Mouse (Mus musculus) midbrain, embryonic 16.5 days (tissue): ENCODE data around the gene Plcb1. TPM values are rescaled to one million over a fixed set of nuclear protein-coding genes. Genes with fewer than 3 reads are reported as not detected.
A peak's percentile ranks its signal among the peaks of the same experiment; 100 is the strongest.

ENCODE experiments used
- ATAC-seq: fragments of 200-750 bp; cut with Nextera tagmentation; 2 replicates; pipeline ENCODE4 v1.8.0; 2017; ENCODE audit warnings: moderate TSS enrichment
- H3K27ac ChIP-seq: fragments of 300-500 bp; sonication (generic); 2 replicates; pipeline ENCODE4 v1.5.1; 2014; ENCODE audit warnings: mild to moderate bottlenecking, low read length, mixed read lengths
- H3K27me3 ChIP-seq: fragments of 300-500 bp; sonication (generic); 2 replicates; pipeline ENCODE4 v1.6.1; 2014; ENCODE audit warnings: low read depth, low read length, mixed read lengths; ENCODE audit not compliant: control insufficient read depth, insufficient read depth
- H3K36me3 ChIP-seq: fragments of 300-500 bp; sonication (generic); 2 replicates; pipeline ENCODE4 v1.6.1; 2014; ENCODE audit warnings: mild to moderate bottlenecking, low read length, moderate library complexity, mixed read lengths; ENCODE audit not compliant: control insufficient read depth, insufficient read depth
- H3K4me1 ChIP-seq: fragments of 300-500 bp; sonication (generic); 2 replicates; pipeline ENCODE4 v1.6.1; 2014; ENCODE audit warnings: mild to moderate bottlenecking, low read length, mixed read lengths; ENCODE audit not compliant: control insufficient read depth, insufficient read depth
- H3K4me2 ChIP-seq: fragments of 300-500 bp; sonication (generic); 2 replicates; pipeline ENCODE4 v1.6.1; 2014; ENCODE audit warnings: mild to moderate bottlenecking, low read length, mixed read lengths
- H3K4me3 ChIP-seq: fragments of 300-500 bp; sonication (generic); 2 replicates; pipeline ENCODE4 v1.5.1; 2014; ENCODE audit warnings: low read depth, mild to moderate bottlenecking, low read length, moderate library complexity, mixed read lengths
- H3K9ac ChIP-seq: fragments of 300-500 bp; sonication (generic); 2 replicates; pipeline ENCODE4 v1.6.1; 2014; ENCODE audit warnings: low read depth, low read length, mixed read lengths
- H3K9me3 ChIP-seq: fragments of 300-500 bp; sonication (generic); replicated peaks from 2 replicates; pipeline ENCODE4 v1.6.1; 2014; ENCODE audit warnings: mild to moderate bottlenecking, low read length, mixed read lengths; ENCODE audit not compliant: control insufficient read depth, poor library complexity, severe bottlenecking
- WGBS: fragments of 180-500 bp; shearing (Covaris S2); extraction: QIAGEN DNeasy Blood & Tissue Kit; methylation state at CpG from one replicate; pipeline ENCODE4 v1.1.7; 2014; 5-methylcytosine and 5-hydroxymethylcytosine counted together
- polyA plus RNA-seq: library from polyadenylated mRNA; unstranded; fragments of >200 nt; fragmentation: Nextera tagmentation; extraction: Ambion mirVana; gene quantifications from 2 replicates; pipeline ENCODE4 v1.2.1, GENCODE M21; 2015

Plcb1 gene
- polyA plus RNA-seq, 1 experiment from 2014 or later: 35.9 TPM

GRCm38 (mm10) chr2:134914091-134914550, 128.3 kb downstream of the Plcb1 start:
- Histone ChIP-seq H3K9ac (no peak overlapping the region), H3K9me3 (no peaks in the 10 kb centered on the region), H3K4me1 (peaks cover 3% of the 10 kb centered on the region; the same call in 1 of the 2 replicates), H3K36me3 (no peaks in the 10 kb centered on the region), H3K4me3 (no peak overlapping the region), H3K27me3 (no peaks in the 10 kb centered on the region), H3K4me2 (no peak overlapping the region), H3K27ac (no peak overlapping the region)
- ATAC-seq: peak; percentile 25; the same call in 1 of the 2 replicates
- 75% methylated on average over 2 of the region's 2 CpGs for WGBS

DNA sequence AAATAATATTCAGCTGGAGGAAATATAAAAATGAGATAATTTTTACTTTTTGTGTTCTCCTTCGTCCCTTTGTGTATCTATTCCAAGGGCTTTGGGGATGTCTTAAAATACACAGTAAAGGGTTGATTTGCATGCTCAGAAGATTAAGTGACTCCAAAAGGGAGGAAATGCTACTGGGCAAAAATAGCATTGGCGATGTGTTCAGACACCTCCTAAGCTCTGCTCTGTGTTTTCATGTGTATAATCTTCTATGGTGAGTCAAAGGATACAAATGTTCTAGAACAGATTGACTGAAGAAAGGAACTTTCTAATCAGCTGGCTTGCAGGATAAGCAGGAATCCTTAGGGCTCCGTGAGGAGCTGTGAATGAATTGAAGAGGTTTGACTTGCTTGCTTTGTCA, 129.2 kb downstream of the Plcb1 start:
- H3K9me3 ChIP-seq: no peaks in the 10 kb centered on the region
- no peak overlapping the region for H3K4me3 ChIP-seq
- H3K27ac ChIP-seq: no peak overlapping the region
- no peak overlapping the region for H3K4me2 ChIP-seq
- H3K36me3 ChIP-seq: no peaks in the 10 kb centered on the region
- no peak for ATAC-seq
- no peak overlapping the region for H3K9ac ChIP-seq
- 67% methylated on average over 3 of the region's 3 CpGs for WGBS
- peaks cover 3% of the 10 kb centered on the region; the same call in 1 of the 2 replicates for H3K4me1 ChIP-seq
- H3K27me3 ChIP-seq: no peaks in the 10 kb centered on the region

- WGBS: 87% methylated on average over 9 of the region's 9 CpGs
- H3K36me3 ChIP-seq: no peaks in the 10 kb centered on the region
- H3K4me2 ChIP-seq: no peak overlapping the region
- no peak for ATAC-seq
- no peak overlapping the region for H3K27ac ChIP-seq
- no peaks in the 10 kb centered on the region for H3K9me3 ChIP-seq
- H3K4me3 ChIP-seq: no peak overlapping the region
- H3K27me3 ChIP-seq: no peaks in the 10 kb centered on the region
- no peaks in the 10 kb centered on the region for H3K4me1 ChIP-seq
- no peak overlapping the region for H3K9ac ChIP-seq
Observed at GRCm38 (mm10) chr2:134920611-134921280, 134.9 kb downstream of the Plcb1 start.

- H3K27ac ChIP-seq: no peak overlapping the region
- H3K4me1 ChIP-seq: no peaks in the 10 kb centered on the region
- WGBS: 68% methylated on average over 10 of the region's 10 CpGs
- H3K4me3 ChIP-seq: no peak overlapping the region
- no peaks in the 10 kb centered on the region for H3K9me3 ChIP-seq
- no peak overlapping the region for H3K9ac ChIP-seq
- no peaks in the 10 kb centered on the region for H3K36me3 ChIP-seq
- ATAC-seq: no peak
- no peak overlapping the region for H3K4me2 ChIP-seq
- H3K27me3 ChIP-seq: no peaks in the 10 kb centered on the region
Observed at GRCm38 (mm10) chr2:134922636-134923375, 136.9 kb downstream of the Plcb1 start.

DNA sequence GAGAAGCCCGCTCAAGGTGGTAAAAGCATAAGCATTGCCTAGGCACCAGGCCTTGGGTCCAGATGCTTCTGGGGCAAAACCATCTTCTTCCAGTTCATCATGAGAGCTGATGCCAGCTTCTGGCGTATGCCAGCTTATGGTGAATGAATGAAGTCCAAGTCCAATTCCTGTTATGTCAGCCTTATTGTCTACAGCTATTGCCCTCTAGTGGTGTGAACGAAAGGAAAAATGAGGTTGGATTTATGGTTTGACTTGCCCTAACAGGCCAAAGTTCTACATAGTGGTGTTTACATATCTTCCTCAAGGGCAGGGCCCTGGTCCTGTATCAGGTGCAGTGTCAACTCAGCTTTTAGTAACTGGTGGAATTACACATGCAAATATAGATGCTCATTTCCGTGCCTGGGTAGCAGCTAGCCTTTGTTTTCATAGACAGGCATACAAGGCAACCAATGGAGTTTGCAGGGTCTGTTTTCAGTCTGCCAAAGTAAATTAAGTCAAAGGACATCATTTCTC, 138.3 kb downstream of the Plcb1 start:
- Histone ChIP-seq H3K27me3 (no peaks in the 10 kb centered on the region), H3K27ac (no peak overlapping the region), H3K9ac (no peak overlapping the region), H3K4me3 (no peak overlapping the region), H3K9me3 (no peaks in the 10 kb centered on the region), H3K4me2 (no peak overlapping the region), H3K4me1 (no peaks in the 10 kb centered on the region), H3K36me3 (no peaks in the 10 kb centered on the region)
- WGBS: 95% methylated on average over 4 of the region's 4 CpGs
- ATAC-seq: no peak

- H3K9me3 ChIP-seq: no peaks in the 10 kb centered on the region
- H3K27me3 ChIP-seq: no peaks in the 10 kb centered on the region
- no peak overlapping the region for H3K4me2 ChIP-seq
- peaks cover 12% of the 10 kb centered on the region for H3K4me1 ChIP-seq
- WGBS: 86% methylated on average over 1 of the region's 1 CpGs
- no peaks in the 10 kb centered on the region for H3K36me3 ChIP-seq
- no peak for ATAC-seq
- H3K4me3 ChIP-seq: no peak overlapping the region
- H3K9ac ChIP-seq: no peak overlapping the region
- no peak overlapping the region for H3K27ac ChIP-seq
Observed at GRCm38 (mm10) chr2:134926266-134926665, 140.4 kb downstream of the Plcb1 start.

- Histone ChIP-seq H3K4me3 (no peak overlapping the region), H3K9me3 (no peaks in the 10 kb centered on the region), H3K27me3 (no peaks in the 10 kb centered on the region), H3K4me1 (peaks cover 12% of the 10 kb centered on the region), H3K9ac (no peak overlapping the region), H3K27ac (no peak overlapping the region), H3K4me2 (no peak overlapping the region), H3K36me3 (no peaks in the 10 kb centered on the region)
- ATAC-seq: no peak
- 22% methylated on average over 5 of the region's 5 CpGs for WGBS
Observed at GRCm38 (mm10) chr2:134927072-134927471, 141.2 kb downstream of the Plcb1 start.

DNA sequence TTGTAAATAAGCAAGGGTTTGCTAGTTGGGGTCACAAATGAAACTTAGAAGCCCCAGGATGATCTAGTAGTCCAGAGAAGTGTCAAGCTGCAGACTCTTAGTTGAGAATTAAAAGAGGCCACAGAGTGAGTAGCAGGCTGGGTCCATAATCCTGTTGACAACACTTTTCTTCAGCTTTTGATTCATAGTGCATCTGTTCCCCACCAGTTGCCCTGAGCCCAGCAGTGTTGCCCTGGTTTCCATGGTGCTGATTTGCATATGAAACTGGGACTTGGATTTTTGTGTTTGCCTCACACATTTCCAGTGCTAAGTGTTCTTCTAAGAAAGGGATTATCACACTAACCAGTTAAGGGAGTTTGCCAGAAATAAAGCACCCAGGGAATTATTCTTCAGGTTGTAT, 143.6 kb downstream of the Plcb1 start:
- Histone ChIP-seq H3K27ac (no peak overlapping the region), H3K4me1 (peaks cover 12% of the 10 kb centered on the region), H3K9me3 (no peaks in the 10 kb centered on the region), H3K4me2 (no peak overlapping the region), H3K36me3 (no peaks in the 10 kb centered on the region), H3K4me3 (no peak overlapping the region), H3K27me3 (no peaks in the 10 kb centered on the region), H3K9ac (no peak overlapping the region)
- peak; percentile 86 for ATAC-seq

GRCm38 (mm10) chr2:134930961-134931360, 145.1 kb downstream of the Plcb1 start:
- Histone ChIP-seq H3K36me3 (no peaks in the 10 kb centered on the region), H3K27ac (no peak overlapping the region), H3K4me1 (peaks cover 12% of the 10 kb centered on the region), H3K9me3 (no peaks in the 10 kb centered on the region), H3K4me3 (no peak overlapping the region), H3K4me2 (no peak overlapping the region), H3K27me3 (no peaks in the 10 kb centered on the region), H3K9ac (no peak overlapping the region)
- 65% methylated on average over 4 of the region's 4 CpGs for WGBS
- no peak for ATAC-seq
